Mouse (Mus musculus): Measurements from ENCODE around the gene Mbip. TPM values are rescaled to one million over a fixed set of nuclear protein-coding genes. Genes with fewer than 3 reads are reported as not detected.

Mbip gene
- polyA plus RNA-seq, 2 experiments: 6.9 to 7.8 TPM

- no peak for DNase-seq (ENCODE audit: low read depth in 3 of 3, low spot score in 3 of 3)
- H3K9ac ChIP-seq (replicated peaks): no peak overlapping the region
- WGBS (ENCODE audit: insufficient replicate concordance): 47% methylated on average over 3 of the region's 3 CpGs
- H3K27me3 ChIP-seq (ENCODE audit: control insufficient read depth, insufficient read depth, low read length): no peaks in the 10 kb centered on the region
- H3K9me3 ChIP-seq (ENCODE audit: control insufficient read depth, low read length): no peaks in the 10 kb centered on the region
- ATAC-seq (ENCODE audit: insufficient read depth): no peak
- peaks cover 0 to 1% of the 10 kb centered on the region in 2 experiments; a peak in 2 of 4 replicates for H3K4me1 ChIP-seq (replicated peaks; ENCODE audit: control insufficient read depth in 2 of 2, insufficient read depth in 2 of 2, low read length in 1 of 2)
- no peaks in the 10 kb centered on the region for H3K36me3 ChIP-seq (replicated peaks; ENCODE audit: control insufficient read depth, insufficient read depth, low read depth)
- H3K4me2 ChIP-seq (ENCODE audit: low read depth): no peak overlapping the region
- H3K4me3 ChIP-seq (ENCODE audit: insufficient read depth in 1 of 2, low read depth in 2 of 2, low read length in 2 of 2): no peak overlapping the region
- H3K27ac ChIP-seq: no peak overlapping the region
- TF ChIP-seq EP300 (IDR thresholded peaks at IDR 0.05; ENCODE audit: low read depth): no peak
- no peak for TF ChIP-seq CTCF (IDR thresholded peaks at IDR 0.05; ENCODE audit: low read depth)
Observed at GRCm38 (mm10) chr12:56295160-56295559, 50.5 kb downstream of the Mbip start.

- no peak for TF ChIP-seq EP300 (IDR thresholded peaks at IDR 0.05; ENCODE audit: low read depth)
- no peak for TF ChIP-seq CTCF (IDR thresholded peaks at IDR 0.05; ENCODE audit: low read depth)
- Histone ChIP-seq H3K27ac (no peak overlapping the region), H3K9me3 (ENCODE audit: control insufficient read depth, low read length) (no peaks in the 10 kb centered on the region), H3K4me2 (ENCODE audit: low read depth) (no peak overlapping the region), H3K4me1 (replicated peaks; ENCODE audit: control insufficient read depth in 2 of 2, insufficient read depth in 2 of 2, low read length in 1 of 2) (peaks cover 0 to 5% of the 10 kb centered on the region in 2 experiments; a peak in 2 of 4 replicates), H3K36me3 (replicated peaks; ENCODE audit: control insufficient read depth, insufficient read depth, low read depth) (no peaks in the 10 kb centered on the region), H3K9ac (replicated peaks) (no peak overlapping the region), H3K4me3 (ENCODE audit: insufficient read depth in 1 of 2, low read depth in 2 of 2, low read length in 2 of 2) (no peak overlapping the region), H3K27me3 (ENCODE audit: control insufficient read depth, insufficient read depth, low read length) (no peaks in the 10 kb centered on the region)
- WGBS (ENCODE audit: insufficient replicate concordance): 35% methylated on average over 3 of the region's 3 CpGs
- ATAC-seq (ENCODE audit: insufficient read depth): no peak
- peak in 1 of 3 experiments; percentile 13 for DNase-seq (ENCODE audit: low read depth in 3 of 3, low spot score in 3 of 3)
Observed at GRCm38 (mm10) chr12:56288548-56288947, 57.1 kb downstream of the Mbip start.

- peaks cover 0 to 5% of the 10 kb centered on the region in 2 experiments; a peak in 2 of 4 replicates for H3K4me1 ChIP-seq (replicated peaks; ENCODE audit: control insufficient read depth in 2 of 2, insufficient read depth in 2 of 2, low read length in 1 of 2)
- no peaks in the 10 kb centered on the region for H3K36me3 ChIP-seq (replicated peaks; ENCODE audit: control insufficient read depth, insufficient read depth, low read depth)
- TF ChIP-seq CTCF (IDR thresholded peaks at IDR 0.05; ENCODE audit: low read depth) (no peak), EP300 (IDR thresholded peaks at IDR 0.05; ENCODE audit: low read depth) (no peak)
- no peak overlapping the region for H3K9ac ChIP-seq (replicated peaks)
- no peak overlapping the region for H3K4me3 ChIP-seq (ENCODE audit: insufficient read depth in 1 of 2, low read depth in 2 of 2, low read length in 2 of 2)
- H3K27me3 ChIP-seq (ENCODE audit: control insufficient read depth, insufficient read depth, low read length): no peaks in the 10 kb centered on the region
- H3K9me3 ChIP-seq (ENCODE audit: control insufficient read depth, low read length): no peaks in the 10 kb centered on the region
- DNase-seq (ENCODE audit: low read depth in 3 of 3, low spot score in 3 of 3) (no peak), ATAC-seq (ENCODE audit: insufficient read depth) (no peak)
- no peak overlapping the region for H3K4me2 ChIP-seq (ENCODE audit: low read depth)
- H3K27ac ChIP-seq: no peak overlapping the region
- 90% methylated on average over 14 of the region's 14 CpGs for WGBS (ENCODE audit: insufficient replicate concordance)
Observed at GRCm38 (mm10) chr12:56286828-56287227, 58.9 kb downstream of the Mbip start.

GRCm38 (mm10) chr12:56284210-56284609 lies 61.5 kb downstream of the Mbip start:
- H3K4me2 ChIP-seq (ENCODE audit: low read depth): no peak overlapping the region
- ATAC-seq (ENCODE audit: insufficient read depth): no peak
- H3K9ac ChIP-seq (replicated peaks): no peak overlapping the region
- H3K27me3 ChIP-seq (ENCODE audit: control insufficient read depth, insufficient read depth, low read length): no peaks in the 10 kb centered on the region
- 45% methylated on average over 2 of the region's 2 CpGs for WGBS (ENCODE audit: insufficient replicate concordance)
- H3K27ac ChIP-seq: no peak overlapping the region
- H3K36me3 ChIP-seq (replicated peaks; ENCODE audit: control insufficient read depth, insufficient read depth, low read depth): no peaks in the 10 kb centered on the region
- no peak overlapping the region for H3K4me3 ChIP-seq (ENCODE audit: insufficient read depth in 1 of 2, low read depth in 2 of 2, low read length in 2 of 2)
- H3K9me3 ChIP-seq (ENCODE audit: control insufficient read depth, low read length): no peaks in the 10 kb centered on the region
- DNase-seq (ENCODE audit: low read depth in 3 of 3, low spot score in 3 of 3): no peak
- TF ChIP-seq EP300 (IDR thresholded peaks at IDR 0.05; ENCODE audit: low read depth) (no peak), CTCF (IDR thresholded peaks at IDR 0.05; ENCODE audit: low read depth) (no peak)
- H3K4me1 ChIP-seq (replicated peaks; ENCODE audit: control insufficient read depth in 2 of 2, insufficient read depth in 2 of 2, low read length in 1 of 2): peaks cover 0 to 5% of the 10 kb centered on the region in 2 experiments; a peak in 2 of 4 replicates

- no peak for DNase-seq (ENCODE audit: low read depth in 3 of 3, low spot score in 3 of 3)
- no peak overlapping the region for H3K27ac ChIP-seq
- ATAC-seq (ENCODE audit: insufficient read depth): no peak
- H3K36me3 ChIP-seq (replicated peaks; ENCODE audit: control insufficient read depth, insufficient read depth, low read depth): no peaks in the 10 kb centered on the region
- H3K4me2 ChIP-seq (ENCODE audit: low read depth): no peak overlapping the region
- TF ChIP-seq CTCF (IDR thresholded peaks at IDR 0.05; ENCODE audit: low read depth): no peak
- no peak for TF ChIP-seq EP300 (IDR thresholded peaks at IDR 0.05; ENCODE audit: low read depth)
- WGBS (ENCODE audit: insufficient replicate concordance): 55% methylated on average over 3 of the region's 3 CpGs
- no peak overlapping the region for H3K4me3 ChIP-seq (ENCODE audit: insufficient read depth in 1 of 2, low read depth in 2 of 2, low read length in 2 of 2)
- H3K4me1 ChIP-seq (replicated peaks; ENCODE audit: control insufficient read depth in 2 of 2, insufficient read depth in 2 of 2, low read length in 1 of 2): no peaks in the 10 kb centered on the region
- no peak overlapping the region for H3K9ac ChIP-seq (replicated peaks)
- no peaks in the 10 kb centered on the region for H3K9me3 ChIP-seq (ENCODE audit: control insufficient read depth, low read length)
- H3K27me3 ChIP-seq (ENCODE audit: control insufficient read depth, insufficient read depth, low read length): no peaks in the 10 kb centered on the region
Observed at GRCm38 (mm10) chr12:56281649-56282048, 64.0 kb downstream of the Mbip start.

Other genes with a start within 250 kb of the Mbip start
- 0.10 TPM in 1 of 2 replicates, not detected in the other for gene Nkx2-1, start 191.0 kb upstream of the Mbip start, polyA plus RNA-seq (2012; rRNA removed)
- not detected in 2 replicates for gene Nkx2-1, start 191.0 kb upstream of the Mbip start, polyA plus RNA-seq (2014; fragmentation: Nextera tagmentation; extraction: Ambion mirVana)

All from liver, embryonic 14.5 days (tissue).